Mouse (Mus musculus): ENCODE measurements around the gene Mab21l3. TPM values are rescaled to one million over a fixed set of nuclear protein-coding genes. Genes with fewer than 3 reads are reported as not detected.

The Mab21l3 gene
- polyA plus RNA-seq, 1 experiment from 2014 or later = 0.40 TPM

- H3K9me3 ChIP-seq = no peaks in the 10 kb centered on the region
- peaks cover 62% of the 10 kb centered on the region for H3K4me1 ChIP-seq
- H3K36me3 ChIP-seq = no peaks in the 10 kb centered on the region
- WGBS = 55% methylated on average over 4 of the region's 4 CpGs
- peak overlapping the region; percentile 89 for H3K27ac ChIP-seq
- no peak for DNase-seq (ENCODE audit: low spot score)
- no peaks in the 10 kb centered on the region for H3K27me3 ChIP-seq (ENCODE audit: insufficient read depth, poor library complexity, severe bottlenecking)
- H3K4me3 ChIP-seq = no peak overlapping the region
These were observed 41.8 kb downstream of the Mab21l3 start for GRCm38 (mm10) chr3:101806941-101807340.

GRCm38 (mm10) chr3:101806149-101806548 is 42.6 kb downstream of the Mab21l3 start:
- H3K27me3 ChIP-seq (ENCODE audit: insufficient read depth, poor library complexity, severe bottlenecking) = no peaks in the 10 kb centered on the region
- H3K9me3 ChIP-seq = no peaks in the 10 kb centered on the region
- peak overlapping the region; percentile 29; the same call in 1 of the 2 replicates for H3K4me3 ChIP-seq
- peaks cover 68% of the 10 kb centered on the region for H3K4me1 ChIP-seq
- H3K27ac ChIP-seq = peak overlapping the region; percentile 89
- DNase-seq (ENCODE audit: low spot score) = peak; percentile 96
- H3K36me3 ChIP-seq = no peaks in the 10 kb centered on the region
- 5% methylated on average over 16 of the region's 16 CpGs for WGBS

- Histone ChIP-seq H3K4me1 (peaks cover 74% of the 10 kb centered on the region), H3K9me3 (no peaks in the 10 kb centered on the region), H3K4me3 (no peak overlapping the region), H3K27ac (peak overlapping the region; percentile 89), H3K27me3 (ENCODE audit: insufficient read depth, poor library complexity, severe bottlenecking) (no peaks in the 10 kb centered on the region), H3K36me3 (no peaks in the 10 kb centered on the region)
- peak; percentile 79 for DNase-seq (ENCODE audit: low spot score)
- WGBS = 19% methylated on average over 13 of the region's 13 CpGs
These were observed 43.2 kb downstream of the Mab21l3 start for GRCm38 (mm10) chr3:101805562-101806004.

GRCm38 (mm10) chr3:101804971-101805561 is 43.7 kb downstream of the Mab21l3 start:
- WGBS = 65% methylated on average over 11 of the region's 11 CpGs
- no peaks in the 10 kb centered on the region for H3K36me3 ChIP-seq
- H3K27me3 ChIP-seq (ENCODE audit: insufficient read depth, poor library complexity, severe bottlenecking) = no peaks in the 10 kb centered on the region
- no peaks in the 10 kb centered on the region for H3K9me3 ChIP-seq
- peaks cover 78% of the 10 kb centered on the region for H3K4me1 ChIP-seq
- no peak for DNase-seq (ENCODE audit: low spot score)
- 0 out of 2 replicates have a peak overlapping the region, but pooled peaks have one; percentile 24 for H3K4me3 ChIP-seq
- peak overlapping the region; percentile 89 for H3K27ac ChIP-seq

GRCm38 (mm10) chr3:101804331-101804730 is 44.4 kb downstream of the Mab21l3 start:
- DNase-seq (ENCODE audit: low spot score) = peak; percentile 90
- Histone ChIP-seq H3K27me3 (ENCODE audit: insufficient read depth, poor library complexity, severe bottlenecking) (no peaks in the 10 kb centered on the region), H3K4me3 (peak overlapping the region; percentile 24; the same call in 1 of the 2 replicates), H3K36me3 (no peaks in the 10 kb centered on the region), H3K9me3 (no peaks in the 10 kb centered on the region), H3K4me1 (peaks cover 85% of the 10 kb centered on the region), H3K27ac (peak overlapping the region; percentile 89)
- 28% methylated on average over 6 of the region's 6 CpGs for WGBS

GRCm38 (mm10) chr3:101803764-101804163 is 45.0 kb downstream of the Mab21l3 start:
- WGBS = 40% methylated on average over 6 of the region's 6 CpGs
- Histone ChIP-seq H3K9me3 (no peaks in the 10 kb centered on the region), H3K4me1 (peaks cover 90% of the 10 kb centered on the region), H3K36me3 (no peaks in the 10 kb centered on the region), H3K4me3 (0 out of 2 replicates have a peak overlapping the region, but pooled peaks have one; percentile 15), H3K27ac (peak overlapping the region; percentile 89), H3K27me3 (ENCODE audit: insufficient read depth, poor library complexity, severe bottlenecking) (no peaks in the 10 kb centered on the region)
- peak; percentile 83 for DNase-seq (ENCODE audit: low spot score)

GRCm38 (mm10) chr3:101802746-101803145 is 46.0 kb downstream of the Mab21l3 start:
- H3K27ac ChIP-seq = peak overlapping the region; percentile 67
- H3K36me3 ChIP-seq = no peaks in the 10 kb centered on the region
- 73% methylated on average over 6 of the region's 6 CpGs for WGBS
- no peak overlapping the region for H3K4me3 ChIP-seq
- DNase-seq (ENCODE audit: low spot score) = no peak
- H3K4me1 ChIP-seq = peaks cover 90% of the 10 kb centered on the region
- no peaks in the 10 kb centered on the region for H3K9me3 ChIP-seq
- no peaks in the 10 kb centered on the region for H3K27me3 ChIP-seq (ENCODE audit: insufficient read depth, poor library complexity, severe bottlenecking)

- no peak overlapping the region for H3K4me3 ChIP-seq
- no peaks in the 10 kb centered on the region for H3K36me3 ChIP-seq
- H3K27me3 ChIP-seq (ENCODE audit: insufficient read depth, poor library complexity, severe bottlenecking) = no peaks in the 10 kb centered on the region
- H3K27ac ChIP-seq = peak overlapping the region; percentile 69; the same call in 1 of the 2 replicates
- H3K9me3 ChIP-seq = no peaks in the 10 kb centered on the region
- WGBS = 61% methylated on average over 11 of the region's 11 CpGs
- H3K4me1 ChIP-seq = peaks cover 92% of the 10 kb centered on the region
- DNase-seq (ENCODE audit: low spot score) = peak; percentile 58
These were observed 48.2 kb downstream of the Mab21l3 start for GRCm38 (mm10) chr3:101800596-101801018.

GRCm38 (mm10) chr3:101799852-101800595 is 48.7 kb downstream of the Mab21l3 start:
- Histone ChIP-seq H3K27me3 (ENCODE audit: insufficient read depth, poor library complexity, severe bottlenecking) (no peaks in the 10 kb centered on the region), H3K36me3 (no peaks in the 10 kb centered on the region), H3K27ac (peak overlapping the region; percentile 69), H3K4me3 (no peak overlapping the region), H3K4me1 (peaks cover 92% of the 10 kb centered on the region), H3K9me3 (no peaks in the 10 kb centered on the region)
- WGBS = 60% methylated on average over 14 of the region's 14 CpGs
- DNase-seq (ENCODE audit: low spot score) = peak; percentile 74

GRCm38 (mm10) chr3:101797830-101798709 is 50.7 kb downstream of the Mab21l3 start:
- Histone ChIP-seq H3K4me1 (peaks cover 76% of the 10 kb centered on the region), H3K27ac (peak overlapping the region; percentile 77)

GRCm38 (mm10) chr3:101796212-101796611 is 52.5 kb downstream of the Mab21l3 start:
- Histone ChIP-seq H3K4me1 (peaks cover 60% of the 10 kb centered on the region), H3K4me3 (no peak overlapping the region), H3K36me3 (no peaks in the 10 kb centered on the region), H3K27me3 (ENCODE audit: insufficient read depth, poor library complexity, severe bottlenecking) (no peaks in the 10 kb centered on the region), H3K27ac (peak overlapping the region; percentile 77), H3K9me3 (no peaks in the 10 kb centered on the region)
- DNase-seq (ENCODE audit: low spot score) = no peak
- WGBS = 17% methylated on average over 7 of the region's 7 CpGs

More at GRCm38 (mm10) chr3:101797830-101798709, 50.7 kb downstream of the Mab21l3 start:
- Histone ChIP-seq H3K27me3 (ENCODE audit: insufficient read depth, poor library complexity, severe bottlenecking) (no peaks in the 10 kb centered on the region), H3K9me3 (no peaks in the 10 kb centered on the region), H3K36me3 (no peaks in the 10 kb centered on the region), H3K4me3 (no peak overlapping the region)
- no peak for DNase-seq (ENCODE audit: low spot score)
- 80% methylated on average over 15 of the region's 15 CpGs for WGBS

- Histone ChIP-seq H3K27ac (peak overlapping the region; percentile 77), H3K27me3 (ENCODE audit: insufficient read depth, poor library complexity, severe bottlenecking) (no peaks in the 10 kb centered on the region), H3K4me1 (peaks cover 53% of the 10 kb centered on the region), H3K4me3 (no peak overlapping the region), H3K9me3 (no peaks in the 10 kb centered on the region), H3K36me3 (no peaks in the 10 kb centered on the region)
- WGBS = 77% methylated on average over 15 of the region's 15 CpGs
- DNase-seq (ENCODE audit: low spot score) = no peak
These were observed 53.2 kb downstream of the Mab21l3 start for GRCm38 (mm10) chr3:101795387-101796039.

All from heart, embryonic 10.5 days (tissue).